Mouse (Mus musculus): ENCODE data around the gene Zmynd11.

DNA sequence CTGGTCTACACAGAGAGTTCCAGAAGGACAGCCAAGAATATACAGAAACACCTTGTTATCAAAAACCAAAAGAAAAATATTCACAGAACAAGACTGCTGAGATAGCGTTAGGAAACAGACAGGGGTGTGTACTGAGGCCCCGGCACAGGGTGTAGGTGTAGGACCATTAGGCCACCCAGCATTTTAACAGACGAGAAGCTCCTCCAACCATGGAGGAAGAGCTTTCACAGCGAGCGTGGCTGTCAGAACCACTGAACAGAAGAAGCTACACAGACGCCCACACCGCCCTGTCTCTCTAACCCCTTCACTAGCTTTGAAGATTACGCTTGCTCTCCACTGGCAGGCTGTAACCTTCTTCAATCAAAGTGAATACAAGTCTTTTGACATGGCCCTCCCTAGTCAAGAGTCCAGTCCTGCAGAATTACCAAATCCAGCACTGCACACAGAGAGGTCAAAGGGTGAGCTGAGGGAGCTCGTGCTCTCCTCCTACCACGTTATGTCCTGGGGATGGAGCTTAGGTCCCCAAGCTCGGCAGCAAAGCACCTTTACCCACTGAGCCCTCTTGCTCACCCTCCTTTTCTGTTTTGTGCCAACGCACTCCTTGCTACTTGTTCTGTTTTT lies 62.4 kb downstream of the Zmynd11 start:
- TF ChIP-seq CTCF (conservative IDR thresholded peaks at IDR 0.05; ENCODE audit: low read length) (no peak), NANOG (IDR thresholded peaks at IDR 0.05; ENCODE audit: borderline replicate concordance, low read length) (no peak)

Data from E14TG2a.4 (cell line).